Mouse (Mus musculus) 3T3-L1 (cell line): Measurements from ENCODE around the gene Taf8.

Source experiments
- DNase-seq: peaks from one replicate; pipeline ENCODE4 v3.0.0-alpha.2; 2015; ENCODE audit warnings: low read depth, low spot score

The Taf8 gene

DNA sequence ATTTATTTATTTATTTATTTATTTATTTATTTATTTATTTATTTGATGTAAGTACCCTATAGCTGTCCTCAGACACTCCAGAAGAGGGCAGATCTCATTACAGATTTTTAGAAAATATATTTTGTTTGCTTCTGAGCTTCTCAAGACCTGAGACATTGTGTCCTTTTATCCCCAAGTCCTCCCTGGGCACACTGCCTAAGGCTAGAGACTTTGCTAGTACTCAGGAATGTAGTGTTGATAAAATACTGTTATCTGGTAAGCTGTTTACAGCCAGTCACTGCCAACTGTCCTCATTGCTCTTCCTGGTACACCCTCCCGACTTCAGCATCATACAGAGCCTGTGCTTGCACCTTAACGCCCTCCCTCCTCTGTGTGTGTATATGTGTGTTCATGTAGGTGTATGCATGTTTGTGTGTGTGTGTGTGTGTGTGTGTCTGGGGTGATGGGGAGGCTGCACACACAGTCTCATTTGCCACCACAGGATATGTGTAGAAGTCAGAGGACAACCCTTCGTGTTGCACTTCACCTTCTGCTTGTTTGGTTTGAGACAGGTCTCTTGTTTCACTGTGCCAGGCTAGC lies 42.7 kb downstream of the Taf8 start:
- no peak for DNase-seq

DNA sequence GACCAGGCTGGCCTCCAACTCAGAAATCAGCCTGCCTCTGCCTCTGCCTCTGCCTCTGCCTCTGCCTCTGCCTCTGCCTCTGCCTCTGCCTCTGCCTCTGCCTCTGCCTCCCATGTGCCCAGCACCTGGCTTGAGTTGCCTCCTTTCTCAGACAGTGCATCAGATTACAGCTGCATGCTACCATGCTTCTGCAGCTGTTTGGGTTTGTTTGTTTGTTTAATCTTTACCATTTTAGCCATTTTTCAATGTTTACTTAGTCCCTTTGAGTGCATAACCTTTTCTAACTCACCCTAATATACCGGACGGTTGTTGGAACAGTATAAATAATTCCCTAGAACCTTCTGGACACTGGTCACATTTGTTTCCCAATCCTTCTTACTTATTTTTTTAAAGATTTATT lies 43.2 kb downstream of the Taf8 start:
- DNase-seq, result no peak

DNA sequence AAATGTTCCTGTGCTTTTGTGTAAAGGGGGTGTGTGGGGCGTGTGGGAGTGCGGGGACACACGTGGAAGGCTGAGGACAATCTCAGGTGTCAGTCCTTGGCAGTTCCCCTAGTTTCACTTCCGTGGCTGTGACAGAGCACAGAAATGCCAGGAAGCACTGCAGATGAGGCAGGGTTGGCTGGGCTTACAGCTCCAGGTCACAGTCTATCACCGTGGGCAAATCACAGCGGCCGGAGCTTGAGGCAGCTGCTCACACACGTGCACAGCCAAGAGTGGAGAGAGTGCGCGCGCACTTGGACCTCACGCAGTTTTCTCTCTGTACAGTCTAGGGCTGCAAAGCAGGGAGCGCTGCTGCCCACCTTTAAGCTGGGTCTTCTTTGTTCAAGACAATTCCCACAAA lies 43.8 kb downstream of the Taf8 start:
- DNase-seq, result no peak

DNA sequence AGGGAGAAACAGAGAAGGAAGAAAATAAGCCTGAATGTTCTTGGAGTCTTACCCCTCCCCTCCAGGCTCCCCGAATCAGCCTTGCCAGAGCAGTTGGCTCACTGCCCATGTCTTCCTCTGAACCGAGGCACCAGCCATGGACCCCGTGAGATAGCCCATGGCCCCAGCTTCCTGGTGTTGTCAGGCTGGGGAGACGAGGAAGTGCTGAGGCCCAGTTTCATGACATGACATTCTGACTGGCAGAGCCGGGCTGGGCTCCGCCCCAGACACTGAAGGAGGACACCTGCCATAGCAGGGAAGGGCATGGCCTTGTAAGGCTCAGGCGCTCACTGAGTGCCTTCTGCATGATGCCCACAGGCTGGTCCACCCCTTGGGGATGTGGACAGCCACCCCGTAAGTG lies 47.4 kb downstream of the Taf8 start:
- DNase-seq, result no peak

DNA sequence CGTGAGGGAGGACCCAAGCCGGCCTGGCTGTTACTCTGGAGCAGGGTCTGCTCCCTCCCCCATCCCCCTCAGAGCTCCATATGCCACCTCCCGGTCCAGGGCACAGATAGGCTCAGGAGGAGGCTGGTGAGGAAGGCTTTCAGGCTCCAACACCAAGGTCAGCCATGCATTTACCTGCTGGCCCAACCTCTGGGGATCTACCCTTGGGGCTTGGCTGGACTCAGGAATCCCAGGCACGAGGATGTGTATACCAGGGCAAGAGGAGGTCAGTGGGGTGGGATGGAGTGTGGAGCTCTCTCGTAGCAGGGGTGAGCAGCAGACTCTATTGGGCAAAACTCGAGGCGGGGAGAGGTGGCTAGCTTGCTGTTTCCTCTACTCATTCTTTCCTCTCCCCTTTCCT lies 49.2 kb downstream of the Taf8 start:
- no peak for DNase-seq

DNA sequence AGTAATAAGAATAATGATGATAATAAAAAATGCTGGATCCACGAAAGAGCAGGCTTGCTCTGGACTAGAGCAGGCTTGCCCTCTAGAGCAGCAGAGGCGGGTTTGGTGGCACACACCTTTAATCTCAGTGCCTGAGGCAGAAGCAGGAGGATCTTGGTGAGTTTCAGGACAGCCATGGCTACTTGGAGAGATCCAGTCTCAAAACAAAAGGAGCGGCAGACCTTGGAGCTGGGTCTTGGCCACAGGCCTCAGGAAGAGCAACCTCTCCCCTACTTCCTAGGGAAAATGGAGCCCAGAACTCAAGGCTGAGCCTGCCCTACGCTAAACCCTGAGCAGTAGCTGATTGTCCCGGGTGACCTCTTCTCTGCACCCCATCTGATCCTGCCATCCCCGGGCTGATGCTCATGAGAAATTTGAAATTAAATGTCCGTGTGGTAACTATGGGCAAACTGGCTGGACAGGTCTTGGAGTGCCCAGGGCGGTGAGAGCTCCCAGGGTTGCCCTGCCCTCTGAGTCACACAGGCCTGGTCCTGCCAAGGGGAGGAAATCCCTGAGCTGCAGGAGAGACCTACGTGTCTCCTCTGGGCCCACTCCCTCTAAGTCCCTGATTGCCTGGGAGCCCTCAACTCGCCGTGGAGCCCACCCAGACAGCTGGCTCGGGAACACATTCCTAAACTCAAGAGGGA lies 51.1 kb downstream of the Taf8 start:
- peak; percentile 71 for DNase-seq

DNA sequence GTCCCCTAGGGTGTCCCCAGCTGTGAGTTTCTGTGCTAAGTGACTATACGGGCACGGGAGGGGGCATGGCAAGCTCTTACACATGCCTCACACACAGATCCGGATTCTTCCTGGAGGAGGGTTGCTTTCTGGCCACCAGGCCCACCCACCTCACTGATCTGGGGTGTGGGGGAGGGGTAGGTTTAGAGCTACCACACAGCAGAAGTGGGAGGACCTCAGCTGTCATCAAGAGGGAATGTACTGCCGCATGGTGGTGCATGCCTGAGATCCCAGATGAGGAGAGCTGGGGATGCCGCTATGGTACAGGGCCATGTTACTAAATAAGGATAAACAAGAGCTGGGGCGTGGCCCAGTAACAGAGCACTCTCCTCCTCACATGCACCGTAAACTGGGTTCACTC lies 51.9 kb downstream of the Taf8 start:
- DNase-seq, result no peak

DNA sequence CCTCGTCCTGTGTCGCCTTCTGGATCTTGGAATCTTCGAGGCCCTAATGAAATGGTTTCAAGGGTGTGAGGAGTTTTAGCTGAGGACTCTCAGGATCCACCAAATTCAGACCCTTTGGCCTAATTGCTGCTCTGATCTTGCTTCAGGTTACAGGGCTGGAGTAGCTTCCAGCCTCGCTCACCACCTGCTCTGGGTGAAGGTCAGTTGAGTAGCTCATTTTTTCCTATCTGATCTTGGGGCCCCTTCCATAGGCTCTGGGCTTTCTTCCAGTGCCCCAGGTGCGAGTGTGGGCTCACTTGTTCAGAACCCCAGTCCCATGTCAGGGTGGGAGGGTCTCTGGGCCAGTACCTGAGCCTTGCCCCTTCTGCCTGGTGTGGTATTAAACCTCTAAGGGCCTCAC lies 52.7 kb downstream of the Taf8 start:
- DNase-seq, result no peak

DNA sequence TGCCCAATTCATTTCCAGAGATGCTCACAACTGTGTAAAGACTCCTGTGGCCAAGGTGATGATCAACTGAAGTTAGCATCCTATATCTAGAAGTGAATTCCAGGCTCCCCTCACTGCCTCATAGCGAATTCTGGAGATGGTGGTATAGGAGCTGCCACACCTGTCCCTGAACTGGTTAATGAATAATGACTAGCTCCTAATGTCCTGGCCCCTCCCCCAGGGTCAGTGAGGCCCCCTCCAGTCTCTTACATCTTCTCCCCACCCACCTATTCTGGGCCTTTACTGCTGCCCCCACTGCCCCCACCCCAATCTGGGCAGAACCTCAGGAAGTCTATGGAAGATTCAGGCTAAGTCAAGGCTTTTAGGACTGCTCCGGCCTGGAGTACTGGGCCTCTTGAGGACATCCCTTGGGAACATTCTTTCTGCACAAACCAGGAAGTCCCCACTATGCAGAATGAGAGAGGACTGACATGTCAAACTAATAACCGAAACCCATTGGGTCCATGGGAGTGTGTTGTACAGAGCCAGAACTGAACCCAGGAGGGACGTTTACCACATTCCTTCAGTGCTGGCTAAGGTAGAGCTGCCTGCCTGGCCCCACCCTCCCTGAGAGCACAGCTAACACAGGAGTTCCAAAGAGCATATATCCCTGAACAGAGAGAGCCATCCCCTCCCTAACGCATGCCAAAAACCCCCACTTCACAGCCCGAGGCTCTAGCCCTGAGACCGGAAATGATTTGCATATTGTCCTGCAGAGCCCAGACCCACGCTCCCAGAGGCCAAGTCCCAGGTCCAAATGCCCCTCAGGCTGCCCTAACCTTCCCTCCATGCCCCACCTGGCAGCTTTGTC lies 53.3 kb downstream of the Taf8 start:
- DNase-seq, result no peak

DNA sequence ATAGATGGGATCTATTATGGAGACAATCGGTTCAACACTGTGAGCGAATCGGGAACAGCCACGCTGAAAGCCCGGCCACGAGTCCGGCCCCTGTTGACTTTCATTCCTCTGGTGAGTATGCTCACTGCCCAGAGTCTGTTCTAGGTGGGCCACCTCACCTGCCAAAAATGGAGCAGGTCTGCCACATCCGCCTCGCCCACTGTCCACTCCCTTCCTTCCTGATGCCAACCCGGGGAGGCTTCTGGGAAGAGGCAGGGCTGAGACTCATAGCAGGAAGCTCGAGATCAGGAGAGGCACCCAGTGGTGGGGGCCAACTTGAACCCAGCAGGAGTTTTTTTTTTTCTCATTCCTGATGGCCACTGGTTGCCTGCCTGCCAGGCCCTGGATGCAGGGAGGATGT lies 55.5 kb downstream of the Taf8 start:
- no peak for DNase-seq

DNA sequence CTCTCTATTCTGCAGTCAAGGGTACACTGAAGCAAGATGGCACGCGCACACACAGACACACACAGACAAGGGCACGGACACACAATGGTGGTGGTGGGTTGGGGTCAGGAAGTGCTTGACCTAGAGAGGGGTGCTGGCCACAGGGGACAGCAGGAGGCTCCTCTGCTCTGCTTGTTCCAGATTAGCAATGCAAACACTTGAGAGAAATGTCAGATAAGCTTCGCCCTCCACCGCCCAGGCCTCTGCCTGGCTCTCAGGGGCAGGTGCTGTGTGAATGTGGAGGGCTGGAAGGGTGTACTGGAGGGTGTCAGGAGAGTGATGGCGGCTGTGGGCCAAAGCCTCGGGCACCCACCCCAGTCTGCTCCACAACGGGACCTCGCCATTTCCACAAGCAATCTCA lies 56.1 kb downstream of the Taf8 start:
- DNase-seq, result no peak

DNA sequence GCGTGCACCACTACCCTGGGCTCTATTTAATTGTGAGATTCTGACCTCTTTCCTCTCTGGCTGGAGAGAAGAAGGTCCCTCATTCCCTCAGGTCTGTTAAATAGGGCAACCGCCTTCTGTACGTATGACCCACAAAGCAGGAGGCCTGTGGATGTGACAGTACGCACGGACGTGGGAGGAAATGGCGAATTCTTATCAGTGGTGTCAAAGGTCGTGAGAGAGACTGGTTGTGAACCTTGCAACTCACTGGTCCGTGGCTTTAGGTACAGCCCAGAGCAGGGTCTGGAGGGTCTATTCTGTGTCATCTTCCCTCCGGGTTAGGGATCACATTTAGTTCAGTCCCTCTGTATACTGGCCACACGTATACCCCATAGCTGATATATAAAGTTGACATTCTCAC lies 56.6 kb downstream of the Taf8 start:
- DNase-seq, result no peak

DNA sequence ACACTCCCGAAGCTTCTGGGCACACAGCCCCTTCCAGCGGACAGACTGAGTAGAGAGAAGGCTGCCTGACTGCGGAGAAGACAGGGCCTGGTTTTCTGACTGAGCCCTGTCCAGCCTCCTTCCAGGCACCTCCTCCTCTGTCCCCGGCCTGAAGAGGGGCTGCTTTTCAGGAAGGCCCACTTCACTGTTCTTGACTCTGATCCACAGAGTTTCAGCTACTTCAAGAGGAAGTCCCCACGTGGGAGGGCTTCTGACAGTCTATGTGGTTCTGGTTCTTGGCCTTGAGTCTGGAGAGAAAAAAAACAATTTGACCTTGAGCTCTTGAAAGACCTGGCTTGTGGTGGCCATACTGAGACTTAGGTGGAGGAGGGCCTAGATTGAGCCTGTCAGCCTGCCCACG lies 58.0 kb downstream of the Taf8 start:
- DNase-seq, result no peak

DNA sequence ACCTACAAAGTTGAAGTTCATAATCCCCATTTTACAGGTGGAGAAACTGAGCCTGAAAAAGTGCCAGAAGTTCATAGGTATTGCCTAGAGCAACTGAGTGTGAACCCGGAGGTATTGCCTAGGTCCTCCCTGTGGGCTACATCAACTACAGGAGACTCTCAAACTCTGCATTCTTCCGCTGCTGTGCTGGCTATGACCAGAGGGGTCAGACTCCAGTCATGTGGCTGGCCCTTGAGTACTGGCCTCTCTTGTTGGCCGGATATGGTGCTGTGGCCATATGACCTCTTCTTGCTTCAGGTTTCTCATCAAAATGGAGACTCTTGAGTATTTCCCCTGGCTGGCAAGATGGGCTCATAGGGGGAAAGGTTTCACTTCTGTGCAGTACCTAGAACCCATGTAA lies 59.8 kb downstream of the Taf8 start:
- DNase-seq, result no peak

DNA sequence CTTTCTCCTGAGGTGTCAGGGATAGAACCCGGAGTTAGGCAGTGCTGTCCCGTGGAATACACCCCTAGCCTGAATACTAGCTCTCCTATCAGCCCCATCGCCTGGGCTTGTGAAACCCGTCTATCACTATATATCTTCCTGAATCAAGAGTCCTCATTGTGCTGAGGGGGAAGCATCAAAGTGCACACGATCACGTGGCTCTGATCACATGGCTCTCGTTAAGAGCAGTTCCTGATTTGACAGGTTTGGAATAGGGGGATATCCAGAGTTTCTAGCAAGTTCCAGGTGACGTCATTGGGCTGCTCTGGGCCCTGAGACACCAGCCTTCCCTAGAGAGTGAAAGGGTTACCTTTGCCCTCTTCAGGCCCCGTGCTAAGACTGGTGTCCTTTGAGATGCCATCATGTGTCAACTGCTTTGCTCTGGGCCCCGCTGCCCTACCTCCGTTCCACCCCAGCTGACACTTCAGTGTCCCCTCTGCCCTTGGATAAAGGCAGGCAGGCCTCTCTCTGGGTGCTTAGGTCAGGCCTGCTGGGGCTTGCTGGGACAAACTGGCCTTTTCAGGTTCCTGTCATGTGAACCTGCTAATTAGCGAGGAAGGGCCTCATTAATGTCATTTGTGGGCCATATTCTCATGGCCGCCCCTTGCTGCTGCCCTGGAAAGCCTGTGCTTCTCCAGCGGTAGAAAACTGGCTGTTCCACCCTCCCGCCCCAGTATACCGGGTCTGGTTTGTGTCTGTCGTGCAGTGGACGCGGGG lies 60.6 kb downstream of the Taf8 start:
- DNase-seq, result no peak

DNA sequence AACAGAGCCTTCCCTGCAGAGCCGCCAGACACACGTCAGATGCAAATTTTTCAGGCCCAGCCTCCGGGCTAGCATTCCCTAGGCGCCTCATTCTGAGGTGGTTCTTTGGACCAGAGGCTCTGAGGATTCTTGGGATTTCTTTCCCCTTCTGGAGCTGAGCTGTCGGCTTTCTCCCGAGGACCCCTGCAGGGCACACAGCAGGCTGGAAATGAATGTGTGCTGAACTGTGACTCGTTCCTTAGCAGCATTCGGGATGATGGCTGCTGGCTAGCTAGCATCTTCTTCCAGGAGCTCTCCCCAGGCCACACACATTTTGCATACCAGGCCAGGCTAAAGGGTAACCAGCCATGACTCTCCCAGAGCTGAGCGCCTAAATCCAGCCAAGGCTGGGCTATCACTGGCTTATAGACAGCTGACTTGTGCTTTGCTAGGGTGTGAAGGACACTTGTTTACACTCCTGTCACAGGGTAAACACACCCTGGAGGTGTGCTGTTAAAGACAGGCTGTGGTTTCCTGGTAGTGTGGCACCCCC lies 61.7 kb downstream of the Taf8 start:
- DNase-seq, result peak; percentile 40

DNA sequence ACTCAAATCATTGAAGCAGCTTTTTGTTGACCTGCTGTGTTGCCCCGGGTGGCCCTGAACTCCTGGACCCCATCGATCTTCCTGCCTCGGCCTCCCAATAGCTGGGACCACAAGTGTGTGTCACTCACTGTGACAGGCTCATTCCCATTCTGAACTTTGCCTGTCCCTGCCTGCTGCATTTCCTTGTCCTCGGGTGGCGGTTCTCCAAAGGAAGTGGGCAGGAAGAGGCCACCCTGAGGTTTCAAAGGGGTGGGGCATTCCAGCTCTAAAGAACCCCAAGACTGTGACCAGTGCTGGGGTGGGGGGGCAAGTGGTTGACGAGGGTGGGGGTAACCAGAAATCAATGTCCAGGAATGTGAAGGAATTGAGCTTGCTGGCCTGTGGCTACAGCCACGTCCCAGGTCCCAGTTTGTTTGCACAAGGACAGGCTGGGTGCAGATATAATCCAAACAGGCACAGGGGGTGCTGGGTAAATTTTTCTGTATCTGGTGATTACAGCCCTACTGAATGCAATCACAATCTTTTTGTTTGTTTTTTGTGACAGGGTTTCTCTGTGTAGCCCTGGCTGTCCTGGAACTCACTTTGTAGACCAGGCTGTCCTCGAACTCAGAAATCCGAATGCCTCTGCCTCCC lies 62.6 kb downstream of the Taf8 start:
- DNase-seq, result no peak

DNA sequence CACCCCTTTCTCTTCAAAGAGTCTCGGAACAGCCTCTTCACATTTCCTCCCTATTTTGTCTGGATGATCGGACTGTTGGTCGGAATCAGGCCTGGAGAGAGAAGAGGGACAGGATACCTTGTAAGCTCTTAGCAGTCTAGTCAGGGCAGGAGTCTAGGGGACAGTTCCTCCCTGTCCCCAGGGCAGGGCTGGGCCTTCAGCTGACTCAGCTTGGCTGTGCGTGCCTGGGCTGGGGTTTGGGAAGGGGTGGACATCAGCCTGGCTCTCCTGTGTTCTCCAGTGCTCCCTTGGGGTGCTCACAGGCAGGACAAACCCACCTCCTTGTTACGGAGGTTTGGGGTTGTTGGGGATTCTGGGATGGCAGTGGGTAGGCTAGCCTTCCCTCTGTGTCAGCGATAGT lies 63.5 kb downstream of the Taf8 start:
- DNase-seq, result no peak

DNA sequence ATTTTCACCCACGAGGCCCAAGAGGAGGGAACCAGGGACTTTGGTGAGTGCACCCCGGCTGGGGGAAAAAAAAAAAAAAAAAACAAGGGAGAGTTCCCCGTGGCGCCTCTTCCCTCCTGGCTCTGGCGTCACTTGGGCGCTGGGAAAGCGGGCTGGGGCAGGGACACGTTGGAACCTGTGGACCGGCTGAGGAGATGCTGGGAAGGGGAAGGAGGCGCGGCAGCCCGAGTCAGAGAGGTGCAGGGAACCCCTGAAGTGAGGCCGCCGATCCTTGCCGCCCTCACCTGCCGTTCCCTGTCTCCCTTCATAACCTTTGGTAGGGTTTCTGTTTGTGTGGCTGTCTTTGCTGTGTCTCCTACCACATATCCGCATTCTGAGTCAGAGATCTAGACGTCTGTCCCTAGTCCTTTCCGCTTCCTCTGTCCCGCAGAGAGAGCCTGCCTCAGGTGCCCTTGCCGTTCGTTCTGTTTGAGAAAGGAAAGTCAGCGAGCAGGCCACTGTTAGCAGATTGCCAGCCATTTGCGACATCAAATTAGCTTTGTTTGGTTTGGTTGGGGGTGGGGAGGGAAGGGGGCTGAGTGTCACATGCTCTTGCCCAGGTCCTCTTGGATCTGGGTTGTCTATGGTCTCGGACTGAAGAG lies 65.1 kb downstream of the Taf8 start, which contains the start of gene 1700001C19Rik:
TSS of gene 1700001C19Rik (minus strand) at position 470 of the 641 bp plus-strand sequence.
- DNase-seq, result no peak

DNA sequence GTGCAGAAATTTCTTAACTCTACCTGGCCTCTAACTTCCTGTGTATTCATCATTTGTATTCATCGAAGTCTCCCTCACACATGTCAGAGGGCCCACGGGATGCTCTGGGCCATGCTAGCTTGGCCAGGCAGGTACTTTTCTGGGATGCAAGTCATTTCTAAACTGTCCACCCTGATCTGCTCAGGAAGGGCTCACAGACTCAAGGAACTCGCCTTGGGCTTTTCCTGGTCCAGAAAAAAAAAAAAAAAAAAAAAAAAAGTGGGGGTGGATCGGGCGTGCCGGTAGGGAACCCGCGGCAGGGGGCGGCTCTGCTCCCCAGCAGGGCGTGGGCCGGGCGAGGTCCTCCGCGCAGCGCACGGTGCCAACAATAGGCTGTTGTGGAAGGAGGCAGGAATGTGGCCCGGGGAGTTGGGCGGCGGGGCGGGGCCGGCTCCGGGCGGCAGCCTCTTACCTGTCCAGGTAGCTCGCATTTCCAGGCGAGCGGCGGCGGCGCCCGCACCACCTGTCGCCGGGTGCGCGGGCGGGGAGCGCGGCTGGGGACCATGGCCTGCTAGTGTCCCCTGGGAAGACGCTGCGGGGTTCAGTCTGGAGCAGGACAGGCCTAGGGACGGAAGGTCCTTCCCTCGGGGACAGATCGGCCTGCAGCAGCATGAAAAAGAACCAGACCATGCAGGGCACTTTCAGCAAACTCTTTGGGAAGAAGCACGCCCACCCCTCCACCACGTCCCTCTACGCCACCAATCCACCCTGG lies 65.8 kb downstream of the Taf8 start, which contains the start of gene AI661453:
TSS of gene AI661453 (plus strand) at position 460 of the 751 bp plus-strand sequence.
- DNase-seq, result no peak
